Mouse (Mus musculus) embryonic facial prominence, embryonic 15.5 days (tissue): Measurements from ENCODE around the gene Mapkbp1. TPM values are rescaled to one million over a fixed set of nuclear protein-coding genes. Genes with fewer than 3 reads are reported as not detected.
A peak's percentile ranks its signal among the peaks of the same experiment; 100 is the strongest.

Experiments used
- ATAC-seq: fragments of 200-750 bp; cut with Nextera tagmentation; 2 replicates; pipeline ENCODE4 v1.8.0; 2017; ENCODE audit warnings: low read depth, moderate TSS enrichment; ENCODE audit not compliant: insufficient number of reproducible peaks, low FRiP score, low TSS enrichment
- H3K27ac ChIP-seq: fragments of 300-500 bp; sonication (generic); replicated peaks from 2 replicates; pipeline ENCODE4 v1.5.1; 2015; ENCODE audit warnings: mild to moderate bottlenecking, inconsistent platforms
- H3K27me3 ChIP-seq: fragments of 300-500 bp; sonication (generic); 2 replicates; pipeline ENCODE4 v1.6.1; 2015; ENCODE audit warnings: inconsistent platforms
- H3K36me3 ChIP-seq: fragments of 300-500 bp; sonication (generic); 2 replicates; pipeline ENCODE4 v1.6.1; 2015; ENCODE audit warnings: mild to moderate bottlenecking, inconsistent platforms
- H3K4me1 ChIP-seq: fragments of 300-500 bp; sonication (generic); 2 replicates; pipeline ENCODE4 v1.6.1; 2015; ENCODE audit warnings: inconsistent platforms
- H3K4me2 ChIP-seq: fragments of 300-500 bp; sonication (generic); replicated peaks from 2 replicates; pipeline ENCODE4 v1.6.1; 2015; ENCODE audit warnings: mild to moderate bottlenecking, inconsistent platforms
- H3K4me3 ChIP-seq: fragments of 300-500 bp; sonication (generic); replicated peaks from 2 replicates; pipeline ENCODE4 v1.5.1; 2015; ENCODE audit warnings: mild to moderate bottlenecking, inconsistent platforms
- H3K9ac ChIP-seq: fragments of 300-500 bp; sonication (generic); 2 replicates; pipeline ENCODE4 v1.6.1; 2015; ENCODE audit warnings: inconsistent platforms
- H3K9me3 ChIP-seq: fragments of 300-500 bp; sonication (generic); replicated peaks from 2 replicates; pipeline ENCODE4 v1.6.1; 2016; ENCODE audit warnings: inconsistent platforms
- whole genome bisulfite sequencing: fragments of 180-500 bp; shearing (Covaris S2); methylation state at CpG from one replicate; pipeline ENCODE4 v1.1.7; 2015; 5-methylcytosine and 5-hydroxymethylcytosine counted together
- polyA plus RNA-seq: library from polyadenylated mRNA; unstranded; fragments of >200 nt; fragmentation: Nextera tagmentation; extraction: Ambion mirVana; gene quantifications from 2 replicates; pipeline ENCODE4 v1.2.1, GENCODE M21; 2015

The Mapkbp1 gene
- polyA plus RNA-seq, 1 experiment from 2014 or later: 5.2 TPM

DNA sequence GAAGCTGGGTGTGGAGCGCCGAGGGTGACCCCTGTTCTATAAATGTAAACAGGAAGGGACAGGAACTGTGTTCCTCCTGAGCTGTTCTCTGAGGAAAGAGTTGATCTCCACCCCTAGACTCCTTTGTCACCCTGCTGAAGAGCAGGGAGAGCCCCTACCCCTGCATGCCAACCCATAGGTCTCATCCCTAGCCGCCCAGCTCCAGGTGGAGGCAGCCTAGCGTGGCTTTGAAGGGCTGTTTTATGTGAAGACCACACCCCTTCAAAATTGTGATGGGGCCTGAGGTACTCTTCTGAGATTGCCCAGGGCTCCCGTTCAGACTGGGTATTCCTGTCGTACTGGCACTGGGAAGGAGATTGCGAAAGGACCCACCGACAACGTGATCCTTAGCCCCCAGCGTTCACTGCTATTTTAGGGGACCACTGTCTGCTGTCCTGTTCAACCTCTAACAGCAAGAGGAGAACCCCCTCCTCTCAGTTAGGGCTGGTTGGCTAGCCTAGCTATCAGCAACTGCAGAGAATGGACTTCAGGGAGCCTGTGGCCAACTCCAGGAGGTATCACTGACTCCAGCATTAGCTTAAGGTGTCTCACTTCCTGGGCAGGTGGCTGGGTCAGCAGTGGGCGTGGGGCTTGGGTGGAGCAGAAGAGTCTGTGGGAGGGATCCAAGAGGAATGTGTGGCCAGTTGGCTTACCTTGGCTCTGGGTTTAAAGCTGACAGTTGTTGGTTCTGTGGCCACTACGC is 60.4 kb downstream of the Mapkbp1 start, which contains the start of gene Pla2g4b:
Gene Pla2g4b (plus strand): TSS at position 692 of the 742 bp plus-strand sequence.
- Histone ChIP-seq H3K36me3 (peaks cover 60% of the 10 kb centered on the region), H3K27ac (no peak within 1 kb of the TSS), H3K9ac (no peak within 1 kb of the TSS), H3K27me3 (no peaks in the 10 kb centered on the region), H3K9me3 (no peaks in the 10 kb centered on the region), H3K4me2 (no peak within 1 kb of the TSS), H3K4me1 (peaks cover 6% of the 10 kb centered on the region), H3K4me3 (no peak within 1 kb of the TSS)
- ATAC-seq: no peak
- 84% methylated on average over 12 of the region's 12 CpGs for WGBS

DNA sequence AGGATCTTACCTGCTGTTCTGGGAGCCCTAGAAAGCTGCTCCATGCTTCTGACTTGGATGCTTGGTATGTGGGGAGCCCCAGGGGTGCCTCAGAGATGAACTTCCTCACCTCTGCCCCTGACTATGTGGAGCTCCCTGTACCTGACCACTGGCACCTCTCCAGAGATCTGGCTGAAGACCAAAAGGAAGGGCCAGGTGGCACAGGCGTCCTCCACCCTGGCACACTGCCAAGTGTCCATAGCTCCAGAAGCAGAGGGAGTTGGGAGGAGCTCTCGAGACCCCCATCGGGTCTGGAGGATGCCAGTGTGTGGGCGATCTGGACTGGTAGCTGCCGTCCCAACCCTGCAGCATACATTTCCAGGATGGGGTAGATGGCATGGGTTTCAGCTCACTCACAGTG is 61.2 kb downstream of the Mapkbp1 start:
- no peaks in the 10 kb centered on the region for H3K9me3 ChIP-seq
- no peak for ATAC-seq
- H3K36me3 ChIP-seq: peaks cover 65% of the 10 kb centered on the region
- H3K27me3 ChIP-seq: no peaks in the 10 kb centered on the region
- H3K4me1 ChIP-seq: no peaks in the 10 kb centered on the region
- H3K9ac ChIP-seq: no peak overlapping the region
- WGBS: 74% methylated on average over 5 of the region's 5 CpGs
- H3K4me2 ChIP-seq: no peak overlapping the region
- no peak overlapping the region for H3K4me3 ChIP-seq
- H3K27ac ChIP-seq: no peak overlapping the region

DNA sequence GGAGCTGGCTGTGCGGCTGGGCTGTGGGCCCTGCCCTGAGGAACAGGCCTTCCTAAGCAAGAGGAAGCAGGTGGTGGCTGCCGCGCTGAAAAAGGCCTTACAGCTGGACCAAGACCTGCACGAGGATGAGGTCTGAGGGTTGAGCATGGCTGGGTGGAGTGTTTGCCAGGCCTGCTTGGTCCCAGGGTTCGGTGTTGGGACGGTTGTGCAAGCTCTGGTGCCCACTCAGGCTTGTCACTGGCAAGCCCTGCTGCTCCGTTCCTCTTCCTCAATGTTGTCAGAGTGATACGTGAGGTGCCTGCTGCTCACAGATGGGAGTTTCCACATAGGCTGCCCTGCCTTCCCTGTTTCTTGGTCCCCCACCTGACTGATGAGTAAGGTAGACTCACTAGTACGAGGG is 65.2 kb downstream of the Mapkbp1 start:
- H3K36me3 ChIP-seq: peaks cover 78% of the 10 kb centered on the region
- no peak overlapping the region for H3K4me2 ChIP-seq
- no peaks in the 10 kb centered on the region for H3K4me1 ChIP-seq
- H3K9ac ChIP-seq: no peak overlapping the region
- H3K27ac ChIP-seq: no peak overlapping the region
- no peak for ATAC-seq
- no peaks in the 10 kb centered on the region for H3K27me3 ChIP-seq
- 87% methylated on average over 9 of the region's 9 CpGs for WGBS
- no peak overlapping the region for H3K4me3 ChIP-seq
- H3K9me3 ChIP-seq: no peaks in the 10 kb centered on the region

DNA sequence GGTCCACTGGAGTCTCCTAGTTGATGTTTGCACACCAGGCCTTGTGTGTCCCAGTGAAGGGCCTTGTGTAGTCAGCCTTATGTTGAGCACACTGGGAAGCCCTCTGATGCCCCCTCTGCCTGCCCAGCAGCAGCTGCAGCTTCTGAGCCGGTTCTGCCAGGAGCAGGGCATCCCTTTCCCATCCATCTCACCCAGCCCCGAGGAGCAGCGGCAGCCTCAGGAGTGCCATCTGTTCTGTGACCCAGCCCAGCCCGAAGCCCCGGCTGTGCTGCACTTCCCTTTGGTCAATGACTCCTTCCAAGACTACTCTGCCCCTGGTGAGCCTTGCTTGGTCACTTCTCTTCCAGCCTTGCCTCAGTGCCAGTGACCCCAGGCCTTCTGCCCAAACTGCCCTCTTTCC is 68.5 kb downstream of the Mapkbp1 start:
- Histone ChIP-seq H3K27ac (no peak overlapping the region), H3K27me3 (no peaks in the 10 kb centered on the region), H3K4me1 (peaks cover 15% of the 10 kb centered on the region), H3K9ac (no peak overlapping the region), H3K4me3 (no peak overlapping the region), H3K9me3 (no peaks in the 10 kb centered on the region), H3K4me2 (no peak overlapping the region), H3K36me3 (peaks cover 55% of the 10 kb centered on the region)
- no peak for ATAC-seq
- WGBS: 93% methylated on average over 5 of the region's 5 CpGs

DNA sequence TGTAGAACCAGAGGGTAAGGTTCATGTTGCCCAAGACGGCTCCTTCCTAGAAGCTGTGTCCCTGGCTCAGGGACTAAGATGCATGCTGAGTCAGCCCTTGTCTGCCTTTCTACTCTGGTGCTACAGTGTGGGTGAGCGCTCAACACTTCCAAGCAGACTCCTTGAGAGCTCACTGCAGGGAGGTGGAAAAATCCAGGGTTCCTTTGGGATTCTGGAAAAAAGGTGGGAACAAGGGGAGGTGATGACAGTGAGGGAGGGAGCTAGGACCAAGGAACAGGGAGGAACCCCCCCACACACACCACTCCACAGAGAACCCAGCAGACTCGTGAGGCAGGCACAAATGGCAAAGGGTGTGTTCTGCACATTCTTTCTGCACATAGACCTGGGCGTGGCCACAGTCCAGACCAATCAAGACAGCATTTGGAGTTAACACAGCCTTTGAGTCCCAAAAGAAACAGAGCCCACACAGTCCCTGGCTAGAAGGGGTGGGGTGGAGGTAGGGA is 71.7 kb downstream of the Mapkbp1 start:
- H3K27ac ChIP-seq: peak overlapping the region; percentile 55; the same call in 1 of the 2 replicates
- no peak overlapping the region for H3K4me2 ChIP-seq
- H3K9me3 ChIP-seq: no peaks in the 10 kb centered on the region
- H3K4me1 ChIP-seq: peaks cover 24% of the 10 kb centered on the region
- no peaks in the 10 kb centered on the region for H3K27me3 ChIP-seq
- H3K9ac ChIP-seq: no peak overlapping the region
- H3K36me3 ChIP-seq: peaks cover 31% of the 10 kb centered on the region
- ATAC-seq: peak; percentile 55
- WGBS: 43% methylated on average over 4 of the region's 4 CpGs
- no peak overlapping the region for H3K4me3 ChIP-seq

DNA sequence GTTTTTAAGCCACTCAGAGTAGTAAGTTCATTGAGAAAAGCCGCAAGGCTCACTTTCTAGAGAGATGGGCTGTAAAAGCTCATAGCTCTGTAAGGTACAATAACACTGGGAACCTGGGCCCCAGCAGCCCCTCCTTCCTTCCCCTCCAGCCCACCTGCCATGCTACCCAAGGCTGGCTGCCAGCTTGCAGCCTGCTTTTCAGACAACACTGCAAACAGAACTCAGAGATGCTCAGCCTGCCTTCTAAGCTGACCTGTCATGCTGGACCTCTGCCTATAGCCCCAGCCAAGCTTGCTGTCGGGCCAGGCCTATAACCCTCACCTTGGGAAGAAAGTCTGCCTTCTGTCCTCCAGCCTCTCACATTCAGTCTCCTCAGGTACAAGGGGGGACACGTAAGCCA is 72.2 kb downstream of the Mapkbp1 start:
- H3K9ac ChIP-seq: no peak overlapping the region
- WGBS: 71% methylated on average over 3 of the region's 3 CpGs
- no peaks in the 10 kb centered on the region for H3K27me3 ChIP-seq
- peaks cover 24% of the 10 kb centered on the region for H3K4me1 ChIP-seq
- no peak overlapping the region for H3K4me3 ChIP-seq
- H3K27ac ChIP-seq: peak overlapping the region; percentile 55; the same call in 1 of the 2 replicates
- H3K36me3 ChIP-seq: peaks cover 26% of the 10 kb centered on the region
- no peaks in the 10 kb centered on the region for H3K9me3 ChIP-seq
- no peak overlapping the region for H3K4me2 ChIP-seq
- ATAC-seq: no peak

DNA sequence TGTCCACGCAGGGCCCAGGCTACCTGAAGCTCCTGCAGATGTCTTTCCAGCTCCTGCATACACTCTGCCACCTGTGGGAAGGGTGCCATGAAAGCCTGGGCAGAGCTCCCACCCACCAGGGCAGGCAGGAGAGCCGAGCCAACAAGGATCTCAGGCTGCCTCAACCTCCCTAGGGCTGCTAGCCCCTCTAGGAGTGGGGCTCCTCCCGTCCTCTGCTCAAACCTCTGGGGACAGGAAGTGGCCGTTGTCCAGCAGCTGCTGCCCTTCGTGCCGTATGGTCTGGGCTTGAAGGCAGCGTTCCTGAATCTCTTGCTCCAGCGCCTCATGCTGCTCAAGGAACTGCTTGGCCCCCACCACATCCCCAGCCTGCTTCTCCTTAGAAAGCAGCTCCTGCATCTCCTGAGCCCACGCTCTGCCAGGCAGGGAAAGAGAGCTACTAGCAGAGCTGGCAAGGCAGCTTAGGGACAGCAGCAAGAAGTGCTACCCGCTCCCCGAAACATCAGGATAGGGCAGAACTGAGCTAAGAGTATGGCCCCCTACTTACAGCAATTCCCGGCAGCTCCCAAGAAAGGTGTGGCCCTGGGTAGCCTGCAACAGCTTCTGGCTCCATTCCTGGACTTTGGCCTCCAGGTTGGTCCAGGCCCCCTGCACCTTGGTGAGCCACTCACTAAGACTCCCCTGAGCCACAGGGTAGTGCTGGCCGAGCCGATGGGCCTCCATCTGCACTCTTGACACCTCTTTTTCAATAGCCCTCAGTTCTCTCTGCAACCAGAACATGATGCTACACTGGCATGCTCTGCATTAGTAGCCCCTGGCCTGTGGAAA is 74.2 kb downstream of the Mapkbp1 start:
- Histone ChIP-seq H3K4me2 (no peak overlapping the region), H3K27ac (no peak overlapping the region), H3K9me3 (no peaks in the 10 kb centered on the region), H3K36me3 (peaks cover 7% of the 10 kb centered on the region), H3K4me3 (no peak overlapping the region), H3K9ac (no peak overlapping the region), H3K4me1 (peaks cover 24% of the 10 kb centered on the region), H3K27me3 (no peaks in the 10 kb centered on the region)
- no peak for ATAC-seq
- WGBS: 56% methylated on average over 14 of the region's 14 CpGs

DNA sequence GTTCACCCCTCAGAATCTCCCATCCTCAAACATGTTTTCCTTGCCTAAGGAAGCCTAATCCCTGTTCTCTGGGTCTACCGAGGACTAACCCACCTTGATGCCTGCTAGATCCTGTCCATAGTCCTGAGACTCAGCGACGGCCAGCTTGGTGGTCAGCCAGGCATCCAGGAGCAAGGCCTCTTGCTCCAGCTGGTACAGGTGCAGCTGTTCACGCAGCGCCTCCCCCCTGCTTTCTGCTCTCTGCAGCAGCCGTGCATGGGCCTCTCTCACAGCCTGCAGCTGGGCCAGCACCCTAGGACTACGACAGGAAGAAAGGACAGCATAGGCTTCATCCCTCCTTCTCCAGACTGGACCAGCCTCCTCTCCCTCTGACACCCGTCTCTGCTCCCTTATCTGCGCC is 75.7 kb downstream of the Mapkbp1 start:
- Histone ChIP-seq H3K9ac (no peak overlapping the region), H3K27me3 (no peaks in the 10 kb centered on the region), H3K4me1 (peaks cover 24% of the 10 kb centered on the region), H3K36me3 (no peaks in the 10 kb centered on the region), H3K9me3 (no peaks in the 10 kb centered on the region), H3K4me3 (no peak overlapping the region), H3K27ac (no peak overlapping the region), H3K4me2 (no peak overlapping the region)
- WGBS: 74% methylated on average over 9 of the region's 9 CpGs
- ATAC-seq: no peak

DNA sequence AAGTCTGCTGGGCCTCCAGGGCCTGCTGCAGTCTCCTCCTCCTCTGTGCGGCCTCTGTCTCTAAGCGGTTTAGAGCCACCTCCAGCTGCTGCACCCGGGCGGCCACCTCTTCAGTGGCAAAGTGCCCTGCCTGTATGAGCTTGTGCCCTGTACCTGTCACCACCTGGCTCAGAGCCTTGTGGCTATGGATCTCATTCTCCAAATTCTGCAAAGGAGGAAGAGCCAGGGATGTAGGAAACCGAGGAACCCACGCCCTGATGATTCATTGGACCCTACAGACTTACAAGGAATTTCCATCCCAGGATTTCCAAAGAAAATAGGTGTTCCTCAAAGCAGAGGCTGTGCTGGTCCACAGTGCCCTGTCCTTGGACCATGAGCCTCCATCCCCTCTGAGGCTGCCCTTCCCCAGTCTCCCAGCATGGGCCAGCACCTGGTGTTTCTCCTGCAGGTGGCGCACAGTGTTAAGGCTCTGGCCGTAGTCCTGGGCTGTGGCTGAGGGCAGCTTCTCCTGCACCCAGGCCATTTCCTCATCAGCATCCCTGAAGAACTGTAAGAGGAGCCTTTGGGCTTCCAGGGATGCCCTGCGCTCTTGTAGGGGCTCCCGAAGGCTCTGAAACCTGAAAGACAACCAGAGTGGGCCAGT is 77.3 kb downstream of the Mapkbp1 start:
- Histone ChIP-seq H3K9me3 (no peaks in the 10 kb centered on the region), H3K4me1 (peaks cover 16% of the 10 kb centered on the region), H3K27me3 (no peaks in the 10 kb centered on the region), H3K4me2 (no peak overlapping the region), H3K27ac (no peak overlapping the region), H3K4me3 (no peak overlapping the region), H3K36me3 (no peaks in the 10 kb centered on the region), H3K9ac (no peak overlapping the region)
- ATAC-seq: no peak
- 55% methylated on average over 10 of the region's 10 CpGs for WGBS

DNA sequence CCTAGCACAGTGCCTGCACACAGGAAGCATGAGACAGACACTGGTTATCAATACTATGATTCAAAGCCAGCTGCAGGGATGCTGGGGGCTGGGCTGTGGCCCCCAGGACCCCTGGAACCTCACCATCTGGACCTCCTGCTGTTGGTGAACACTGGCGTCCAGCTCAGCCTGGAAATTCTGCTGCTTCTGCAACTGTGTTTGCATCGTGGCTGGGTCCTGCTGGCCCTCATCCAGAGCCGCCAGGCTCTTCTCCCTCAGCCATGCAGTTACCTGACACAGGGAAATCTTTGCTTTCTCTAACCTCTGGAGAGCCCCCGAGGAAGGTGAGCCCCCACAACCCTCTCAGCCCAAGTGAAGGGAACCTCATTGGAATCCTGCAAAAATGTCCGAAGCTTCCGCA is 78.9 kb downstream of the Mapkbp1 start:
- H3K36me3 ChIP-seq: no peaks in the 10 kb centered on the region
- H3K9ac ChIP-seq: no peak overlapping the region
- no peaks in the 10 kb centered on the region for H3K9me3 ChIP-seq
- WGBS: 52% methylated on average over 6 of the region's 6 CpGs
- peaks cover 5% of the 10 kb centered on the region for H3K4me1 ChIP-seq
- ATAC-seq: no peak
- H3K4me2 ChIP-seq: no peak overlapping the region
- no peak overlapping the region for H3K4me3 ChIP-seq
- no peaks in the 10 kb centered on the region for H3K27me3 ChIP-seq
- H3K27ac ChIP-seq: no peak overlapping the region
